Mouse (Mus musculus) CD4-positive, CD25-positive, alpha-beta regulatory T cell, adult 2 months (primary cell): ENCODE data around the gene Hcrt.
A peak's percentile ranks its signal among the peaks of the same experiment; 100 is the strongest.
"Not testable (repeated sequence)": the region's sequence is repeated elsewhere in the genome, so short reads cannot be mapped to it uniquely, and the experiment has no call there.

ENCODE experiments used
- DNase-seq: peaks from one replicate; pipeline ENCODE4 v3.0.0-alpha.2; 2012; ENCODE audit warnings: low read depth, low spot score

The Hcrt gene

DNA sequence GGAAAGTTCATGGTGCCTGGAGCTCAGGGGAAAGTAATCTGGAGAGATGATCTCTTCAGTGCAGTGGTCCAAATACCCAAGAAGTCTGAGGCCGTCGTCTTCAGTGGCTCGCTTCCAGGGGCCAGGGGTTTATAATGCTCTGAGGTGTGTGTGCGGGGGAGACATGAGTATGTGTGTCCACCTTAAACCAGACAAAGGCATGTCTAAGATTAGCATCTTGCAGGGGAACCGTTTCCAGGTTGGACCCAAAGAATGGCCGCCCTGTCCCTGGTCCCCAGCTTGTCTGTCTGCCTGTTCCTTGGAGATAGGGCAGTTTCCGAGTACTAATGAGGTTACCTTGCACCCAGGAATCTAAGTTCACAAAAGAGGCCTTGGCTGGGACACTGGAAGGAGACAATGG is at the start of gene Hcrt:
TSS of gene Hcrt (minus strand) at position 101 of the 400 bp plus-strand sequence.
- DNase-seq: no peak

GRCm38 (mm10) chr11:100811132-100811531 is 48.4 kb upstream of the Hcrt start:
- peak; percentile 54 for DNase-seq

DNA sequence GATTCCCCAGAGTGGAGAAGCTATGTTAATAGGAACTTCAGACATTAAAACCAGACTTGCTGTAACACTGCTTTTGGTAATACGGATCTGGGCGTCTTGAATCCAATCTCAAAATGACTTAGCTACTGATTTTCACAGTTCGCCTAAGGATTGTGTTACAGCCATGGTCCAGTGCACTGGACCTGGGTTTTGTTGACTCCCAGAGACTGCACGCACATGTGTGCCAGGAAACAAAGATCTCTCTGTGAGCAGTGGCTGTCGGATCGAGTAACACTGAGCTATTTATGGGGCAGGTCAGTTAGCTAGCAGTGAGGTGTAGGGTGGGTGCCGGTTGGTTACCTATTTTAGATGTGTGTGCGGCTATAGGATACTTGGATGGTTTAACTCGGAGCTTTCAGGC is 47.8 kb upstream of the Hcrt start:
- DNase-seq: no peak

DNA sequence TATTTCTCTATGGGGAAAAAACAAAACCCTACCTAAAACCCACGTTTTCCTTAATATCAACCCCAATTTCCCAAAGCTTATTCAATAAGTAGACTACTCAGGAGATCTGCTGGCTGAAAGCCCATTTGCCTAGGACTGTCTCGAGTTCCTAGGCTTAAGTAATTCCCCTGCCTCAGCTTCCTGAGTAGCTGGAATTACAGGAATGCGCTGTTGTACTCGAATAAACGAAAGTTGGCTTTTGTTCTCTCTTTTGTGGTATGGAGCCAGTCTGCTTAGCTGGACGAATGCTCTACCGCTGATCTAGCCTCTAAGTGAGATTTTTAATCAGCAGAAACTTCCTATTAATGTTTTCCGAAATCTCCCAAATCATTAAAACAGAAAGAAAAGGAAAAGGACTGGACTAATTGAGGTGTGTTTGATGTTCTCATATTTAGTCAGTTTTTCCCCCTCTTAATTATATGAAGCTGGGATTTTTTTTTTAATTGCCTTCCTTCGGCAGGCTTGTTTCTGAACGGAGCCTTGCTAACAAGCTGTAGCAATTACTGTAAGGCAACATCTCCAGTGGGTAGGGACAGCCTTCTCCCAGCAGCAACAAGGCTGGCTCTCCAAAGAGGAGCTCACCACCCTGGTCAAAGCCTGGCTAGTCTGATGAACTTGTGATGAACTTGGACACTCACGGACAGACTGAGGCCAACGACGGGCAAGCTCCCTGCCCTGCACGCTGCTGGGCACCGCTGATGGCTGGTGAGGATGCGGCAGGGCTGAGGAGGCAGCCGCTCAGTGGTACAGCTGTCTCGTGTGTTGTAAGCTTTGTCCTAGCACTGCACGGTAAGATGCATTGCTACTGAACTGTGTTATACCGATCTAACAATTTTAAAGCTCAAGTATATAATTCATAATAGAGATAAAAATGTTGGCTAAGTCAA is 43.9 kb upstream of the Hcrt start:
- DNase-seq: no peak

GRCm38 (mm10) chr11:100805535-100805934 is 42.8 kb upstream of the Hcrt start:
- no peak for DNase-seq

GRCm38 (mm10) chr11:100804409-100804808 is 41.7 kb upstream of the Hcrt start:
- DNase-seq: peak; percentile 75

DNA sequence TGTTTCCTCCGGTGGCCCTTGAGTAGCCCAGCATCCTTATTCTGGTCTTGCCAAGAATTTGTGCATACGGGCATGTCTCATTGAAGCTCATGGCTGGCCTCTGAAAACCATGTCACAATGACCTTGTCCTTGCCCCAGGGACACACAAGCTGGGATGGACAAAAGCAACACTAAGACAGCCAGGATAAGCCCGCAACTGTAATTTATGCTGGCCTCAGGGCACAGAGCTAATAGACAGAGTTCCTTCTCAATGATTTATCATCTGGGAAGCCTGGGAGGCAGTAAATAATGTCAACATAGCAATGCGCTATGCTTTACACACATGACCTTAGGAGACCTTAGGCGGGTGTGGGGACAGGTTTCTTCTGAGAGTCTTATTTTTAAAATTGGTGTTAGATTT is 36.7 kb upstream of the Hcrt start:
- no peak for DNase-seq

DNA sequence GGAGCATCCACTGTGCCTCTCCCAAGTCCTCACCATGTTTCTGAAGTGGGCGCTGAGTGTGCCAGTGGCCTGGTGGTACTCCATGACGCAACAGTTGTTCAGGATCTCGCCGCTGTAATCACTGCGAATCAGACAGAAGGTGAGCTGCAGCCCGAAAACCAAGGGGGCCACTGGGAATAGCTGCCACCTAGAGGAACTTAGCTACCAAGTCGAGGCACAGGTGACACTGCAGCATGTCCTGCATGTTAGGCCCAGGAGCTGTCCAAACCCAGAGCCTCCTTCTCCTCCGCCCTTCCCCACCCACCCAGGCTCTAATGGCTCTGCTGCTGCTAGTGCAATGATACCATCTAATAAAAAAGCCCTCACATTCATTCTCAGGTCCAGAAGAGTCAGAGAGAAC is 33.9 kb upstream of the Hcrt start:
- DNase-seq: no peak

DNA sequence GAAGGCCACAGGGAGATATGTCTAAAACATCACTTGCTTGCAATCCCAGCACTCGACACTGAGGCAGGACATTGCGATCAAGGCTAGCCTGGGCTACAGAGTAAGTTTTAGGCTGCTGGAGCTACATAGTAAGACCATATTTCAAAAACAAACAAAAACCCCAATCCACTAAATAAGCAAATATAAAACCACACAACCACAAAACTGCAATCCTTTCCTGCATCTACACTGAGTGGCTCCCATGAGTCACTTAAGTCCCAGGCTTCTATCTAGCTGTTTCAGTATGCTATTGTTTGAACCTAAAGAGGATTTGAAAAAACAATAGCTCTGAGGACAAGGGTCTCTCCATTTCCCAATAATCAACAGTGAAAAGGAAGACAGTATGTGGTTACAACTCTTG is 32.7 kb upstream of the Hcrt start:
- DNase-seq: no peak

GRCm38 (mm10) chr11:100791457-100792049 is 28.8 kb upstream of the Hcrt start:
- no peak for DNase-seq

GRCm38 (mm10) chr11:100790644-100791043 is 27.9 kb upstream of the Hcrt start:
- not testable (repeated sequence) for DNase-seq

GRCm38 (mm10) chr11:100789702-100790101 is 27.0 kb upstream of the Hcrt start:
- DNase-seq: no peak

- DNase-seq: no peak
Measured at GRCm38 (mm10) chr11:100785774-100786173, 23.0 kb upstream of the Hcrt start.

- no peak for DNase-seq
Measured at GRCm38 (mm10) chr11:100784286-100784685, 21.6 kb upstream of the Hcrt start.

DNA sequence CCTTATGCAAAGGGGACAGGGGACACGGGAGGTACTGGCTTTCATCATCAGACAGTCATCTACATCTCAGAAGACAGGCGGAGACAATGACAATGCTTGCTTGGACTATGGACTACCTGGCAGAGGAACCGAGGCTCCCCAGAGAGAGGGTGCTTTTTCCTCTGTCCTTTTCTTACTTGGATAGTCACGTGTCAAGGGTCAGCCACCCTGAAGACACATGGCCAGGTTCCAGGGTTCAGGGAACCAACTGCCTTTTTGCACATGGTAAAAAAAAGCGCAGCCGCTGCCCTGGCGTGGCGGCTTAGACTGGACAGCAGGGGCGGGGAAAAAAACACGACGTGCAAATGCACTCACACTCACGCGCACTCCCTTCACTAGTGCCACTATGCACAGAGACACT is 19.8 kb upstream of the Hcrt start:
- DNase-seq: no peak

DNA sequence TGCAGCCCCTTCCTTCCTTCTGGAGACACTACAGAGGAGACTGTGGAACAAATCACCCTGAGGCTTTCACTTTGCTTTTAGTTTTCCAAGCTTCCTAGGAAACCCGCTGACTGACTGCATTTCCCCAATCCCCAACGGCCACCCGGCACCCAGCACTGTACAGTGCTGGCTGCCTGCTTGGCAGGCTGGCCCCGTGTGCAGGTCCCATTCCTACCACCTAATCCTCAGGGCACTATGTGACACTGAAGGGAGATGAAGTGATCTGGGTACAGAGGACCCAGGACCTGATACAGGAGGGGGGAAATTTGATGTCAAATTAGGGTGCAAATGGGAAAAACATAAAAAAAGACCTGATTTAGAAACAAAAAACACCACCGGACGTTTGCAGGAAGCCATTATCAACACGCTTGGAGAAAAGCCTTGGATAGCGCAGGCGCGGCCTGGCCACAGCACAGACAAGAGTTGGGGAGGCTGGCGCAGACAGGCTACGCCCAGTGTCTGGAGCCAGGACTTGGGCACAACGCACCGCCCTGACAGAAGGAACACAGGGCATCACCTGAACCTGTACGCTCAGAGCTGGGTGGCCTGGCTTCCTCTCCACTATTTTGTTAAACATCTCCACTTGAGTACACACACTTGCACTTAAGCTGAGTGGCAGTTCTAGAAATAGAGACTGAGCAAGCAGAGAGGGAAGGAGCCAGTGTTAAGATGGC is 19.2 kb upstream of the Hcrt start:
- DNase-seq: no peak

DNA sequence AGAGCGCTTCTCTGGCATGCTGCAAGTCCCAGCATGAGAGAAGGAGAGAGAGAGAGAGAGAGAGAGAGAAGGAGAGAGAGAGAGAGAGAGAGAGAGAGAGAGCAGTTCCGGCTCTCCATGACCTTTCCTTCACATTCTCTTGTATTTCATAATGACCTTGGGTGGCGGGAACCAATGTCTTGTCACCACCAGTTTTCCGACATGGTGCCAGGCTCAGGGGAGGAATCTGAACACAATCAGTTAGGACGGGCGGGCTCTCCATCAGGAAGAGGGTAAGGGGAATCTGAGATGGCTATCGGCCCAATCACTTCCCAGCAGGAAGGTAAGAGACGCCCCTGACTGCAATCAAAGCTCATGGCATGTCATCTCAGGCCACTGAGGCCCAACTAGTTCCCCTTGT is 17.5 kb upstream of the Hcrt start:
- no peak for DNase-seq

- no peak for DNase-seq
Measured at GRCm38 (mm10) chr11:100778069-100778468, 15.3 kb upstream of the Hcrt start.

DNA sequence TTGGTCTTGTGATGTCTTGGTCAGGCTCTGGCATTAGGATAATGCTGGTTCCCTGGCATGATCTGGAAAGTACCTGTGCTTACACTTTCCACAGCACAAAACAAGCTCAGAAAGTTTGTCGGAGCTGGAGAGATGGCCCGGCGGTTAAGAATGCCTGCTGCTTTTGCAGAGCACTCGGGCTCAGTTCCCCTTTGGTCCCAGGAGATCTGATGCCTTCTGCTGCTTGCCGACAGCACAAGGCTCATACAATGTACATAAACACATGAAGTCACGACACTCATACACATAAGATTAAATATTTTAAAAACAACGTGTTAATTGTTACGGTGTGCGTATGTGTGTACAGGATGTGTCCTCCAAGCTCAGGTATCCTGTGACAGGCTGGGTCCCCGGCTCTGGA is 13.2 kb upstream of the Hcrt start:
- no peak for DNase-seq

DNA sequence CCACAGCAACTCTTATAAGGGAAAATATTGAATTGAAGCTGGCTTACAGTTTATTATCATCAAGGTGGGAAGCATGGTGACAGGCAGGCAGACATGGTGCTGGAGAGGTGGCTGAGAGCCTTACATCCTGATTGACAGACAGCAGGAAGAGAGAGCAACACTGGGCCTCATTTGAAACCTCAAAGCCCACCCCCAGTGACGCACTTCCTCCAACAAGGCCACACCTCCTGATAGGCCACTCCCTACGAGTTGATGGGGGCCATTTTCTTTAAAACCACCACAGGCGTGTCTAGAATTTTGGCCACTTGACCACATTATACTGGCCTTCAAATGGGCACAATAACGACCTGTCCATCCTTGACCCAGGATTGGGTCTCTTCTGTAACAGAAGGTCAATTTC is 11.5 kb upstream of the Hcrt start:
- no peak for DNase-seq

DNA sequence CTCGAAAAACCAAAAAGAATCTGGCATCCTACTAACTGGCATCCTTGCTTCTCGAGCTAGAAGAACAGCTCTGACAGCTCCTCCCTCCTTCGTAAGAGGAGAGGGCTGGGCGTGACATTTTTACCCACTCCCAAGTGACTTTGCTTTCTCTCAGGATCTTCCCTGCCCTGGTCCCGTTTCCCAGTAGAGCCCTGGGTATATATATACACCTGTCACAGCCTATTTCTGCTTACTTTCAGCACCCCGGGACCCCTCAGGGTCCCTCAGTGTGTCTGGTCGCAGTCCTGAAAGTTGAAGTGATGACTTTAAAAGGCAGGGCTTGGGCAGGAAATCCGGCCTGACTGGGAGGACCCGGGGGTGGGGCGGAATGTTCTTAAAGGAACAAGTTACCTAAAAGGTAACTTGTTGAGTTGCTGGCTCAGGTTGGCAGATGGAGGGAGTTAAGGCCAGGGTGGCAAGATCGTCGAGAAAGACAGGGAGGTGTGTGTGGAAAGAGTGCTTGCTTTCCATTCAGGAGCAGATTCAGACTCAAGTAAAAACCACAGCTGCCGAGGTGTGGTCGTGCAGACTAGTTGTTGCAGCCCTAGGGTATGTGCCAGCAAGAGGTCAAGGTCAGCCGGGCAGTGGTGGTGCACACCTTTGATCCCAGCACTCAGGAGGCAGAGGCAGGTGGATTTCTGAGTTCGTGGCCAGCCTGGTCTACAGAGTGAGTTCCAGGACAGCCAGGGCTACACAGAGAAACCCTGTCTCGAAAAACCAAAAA is 8.1 kb upstream of the Hcrt start, which contains the start of gene Ghdc:
TSS of gene Ghdc (minus strand) at position 312 of the 763 bp plus-strand sequence.
- DNase-seq: peak; percentile 83

- DNase-seq: no peak
Measured at GRCm38 (mm10) chr11:100769980-100770379, 7.2 kb upstream of the Hcrt start.
